Mouse (Mus musculus): ENCODE results near the gene Gng2.
A peak's percentile ranks its signal among the peaks of the same experiment; 100 is the strongest.

The Gng2 gene

DNA sequence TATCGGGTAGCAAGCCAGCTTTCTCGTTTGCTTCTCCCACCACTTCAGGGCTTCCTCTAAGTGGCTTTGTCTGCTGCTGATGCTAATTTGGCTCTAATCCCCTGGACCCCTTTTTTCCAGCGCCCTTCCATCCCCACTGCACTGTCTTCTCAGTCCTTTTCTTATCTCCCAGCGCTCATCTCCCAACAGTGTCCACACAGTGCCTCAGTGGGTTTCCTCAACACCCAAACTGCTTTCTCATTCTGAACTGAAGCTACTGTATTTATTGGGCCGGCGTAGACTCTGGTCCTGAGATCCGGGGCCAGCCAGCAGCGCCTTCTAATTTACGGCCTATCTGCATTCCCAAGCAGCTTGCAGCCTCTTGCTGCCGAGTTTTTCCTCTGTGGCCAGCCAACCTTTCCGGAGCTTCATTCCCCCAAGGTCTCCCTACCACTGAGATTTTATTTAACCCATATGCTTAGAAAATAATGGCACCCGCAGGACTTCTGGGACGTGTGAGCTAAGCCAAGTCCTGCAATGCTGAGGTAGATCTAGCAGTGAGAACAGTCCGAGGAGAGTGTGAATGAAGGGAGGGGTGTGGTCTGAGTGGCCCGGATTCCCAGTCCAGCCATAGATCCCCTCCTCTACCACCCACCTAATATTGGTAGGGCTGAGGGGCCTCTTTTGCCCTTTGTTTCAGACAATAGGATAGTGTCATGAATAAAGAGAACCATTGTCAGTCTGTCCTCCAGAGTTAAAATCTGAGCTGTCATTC, at the start of gene Gng2:
Gene Gng2 (minus strand): TSS at position 357 of the 754 bp plus-strand sequence.
- DNase-seq: no peak

DNA sequence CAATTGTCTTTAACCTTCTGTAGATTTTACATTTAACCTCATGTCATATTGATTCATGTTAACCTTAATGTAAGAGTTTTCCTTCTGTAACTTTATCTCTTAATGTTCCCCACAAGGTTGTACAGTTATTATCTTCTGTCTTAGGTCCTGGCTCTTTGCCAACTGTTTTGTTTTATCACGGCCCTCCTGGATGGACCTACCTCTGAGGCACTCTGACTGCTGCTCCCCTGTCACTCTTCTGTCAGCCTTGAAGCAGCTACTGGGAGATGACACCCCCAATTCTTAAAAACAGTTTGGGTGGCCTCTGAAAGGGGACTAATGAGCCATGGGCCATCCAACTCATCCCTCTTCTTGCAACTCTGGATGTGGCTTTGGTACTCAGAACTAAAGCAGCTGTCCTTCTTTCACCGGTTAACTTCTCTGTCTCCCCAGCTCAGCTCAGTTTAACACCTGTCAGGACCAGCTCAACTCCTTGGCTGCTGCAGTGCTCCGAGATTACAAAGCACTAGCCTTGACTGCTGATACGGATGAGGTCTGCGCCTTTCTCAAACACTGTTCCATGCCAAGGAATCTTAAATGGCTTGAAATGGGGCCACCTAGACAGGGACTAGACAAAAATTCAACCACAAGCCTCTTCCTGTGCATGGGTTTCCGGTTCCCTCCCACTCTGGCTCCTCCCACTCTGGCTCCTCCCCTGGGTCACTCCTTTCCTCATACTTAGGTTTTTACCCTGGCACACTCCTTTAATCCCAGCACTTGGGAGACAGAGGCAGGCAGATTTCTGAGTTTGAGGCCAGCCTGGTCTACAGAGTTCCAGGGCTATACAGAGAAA, 47.7 kb upstream of the Gng2 start:
- DNase-seq: no peak

DNA sequence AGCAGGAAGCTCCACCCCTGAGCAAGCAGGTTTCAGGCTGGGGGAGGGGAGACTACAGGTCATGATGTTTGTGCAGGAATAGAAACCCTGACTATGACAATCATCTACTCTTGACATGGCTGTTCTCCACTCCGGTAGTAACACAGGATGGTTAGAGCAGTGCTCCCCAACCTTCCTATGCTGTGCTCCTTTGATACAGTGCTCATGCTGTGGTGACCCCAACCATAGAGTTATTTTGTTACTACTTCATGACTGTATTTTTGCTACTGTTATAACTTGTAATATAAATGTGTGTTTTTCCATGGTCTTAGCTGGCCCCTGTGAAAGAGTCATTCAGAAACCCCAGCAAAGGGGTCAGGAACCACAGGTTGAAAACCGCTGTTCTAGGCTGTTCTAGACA, 46.5 kb upstream of the Gng2 start:
- DNase-seq: no peak

DNA sequence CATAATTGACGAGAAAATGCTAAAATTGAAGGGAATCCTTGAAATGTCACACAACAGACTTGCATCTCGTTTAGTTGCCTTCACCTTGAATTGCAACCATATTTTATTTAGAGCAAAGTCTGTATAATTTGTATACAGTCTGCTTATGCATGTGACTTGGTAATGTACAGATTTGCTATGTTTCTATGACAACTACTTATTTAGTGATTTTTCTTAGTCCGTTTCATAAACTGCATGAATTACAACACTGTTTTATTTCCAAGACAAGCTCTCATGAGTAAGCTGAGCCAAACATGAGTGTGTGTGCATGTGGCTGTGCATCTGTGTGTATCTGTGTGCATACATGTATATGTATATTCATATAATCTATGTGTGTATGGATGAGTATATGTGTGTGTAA, 42.1 kb upstream of the Gng2 start:
- no peak for DNase-seq

DNA sequence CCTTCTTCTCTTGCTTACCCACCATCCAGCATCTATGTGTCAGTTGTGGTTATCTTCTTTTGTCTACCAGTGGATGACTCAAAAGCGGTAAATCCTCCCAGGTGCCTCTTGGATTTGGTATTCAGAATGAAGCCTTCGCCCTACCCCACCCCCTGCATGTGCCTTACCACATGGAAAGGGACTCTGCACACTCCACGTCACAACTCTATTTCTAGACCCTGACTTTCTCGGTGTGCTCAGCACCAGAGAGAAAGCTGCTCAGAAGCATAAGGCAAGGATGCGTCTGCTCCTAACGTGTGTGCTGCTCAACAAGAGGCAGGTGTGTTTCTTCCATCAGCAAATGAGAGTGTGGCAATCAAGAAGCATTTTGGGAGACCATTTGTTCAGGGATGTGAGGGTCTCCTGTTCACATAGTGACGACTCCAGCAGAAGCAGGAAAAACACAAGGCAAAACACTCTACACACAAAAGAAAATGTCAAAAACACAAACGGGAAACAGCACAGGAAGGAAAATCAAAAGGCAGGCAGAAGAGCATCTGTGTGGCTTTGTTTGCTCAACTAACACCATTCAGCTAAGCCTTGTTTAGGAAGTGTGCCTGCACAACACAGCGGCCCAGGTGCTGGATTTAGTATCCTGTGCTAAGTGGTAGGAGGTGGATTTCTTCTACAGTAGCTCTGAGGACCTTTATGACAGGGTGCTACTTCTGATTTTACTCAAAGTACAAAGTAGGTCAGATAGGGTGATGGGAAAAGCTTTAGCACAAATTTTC, 35.3 kb upstream of the Gng2 start:
- DNase-seq: peak; percentile 12

DNA sequence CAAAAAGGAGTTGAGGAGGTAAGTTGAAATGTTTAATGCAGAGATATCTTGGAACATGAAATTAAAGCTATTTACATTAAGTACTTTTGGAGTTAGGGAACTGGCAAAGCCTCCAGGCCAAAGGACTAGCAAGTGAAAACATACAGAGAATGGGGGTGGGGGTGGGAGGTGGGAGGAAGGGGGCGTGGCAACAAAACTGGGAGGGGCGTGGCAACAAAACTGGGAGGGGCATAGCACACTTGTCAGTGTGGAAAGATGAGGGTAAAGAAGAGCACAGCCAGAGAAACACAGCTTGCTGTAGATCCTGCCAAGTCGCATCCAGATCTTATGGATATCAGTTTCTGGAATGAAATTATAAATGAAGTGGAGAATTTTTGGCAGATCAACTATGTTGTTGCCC, 30.0 kb upstream of the Gng2 start:
- DNase-seq: no peak

DNA sequence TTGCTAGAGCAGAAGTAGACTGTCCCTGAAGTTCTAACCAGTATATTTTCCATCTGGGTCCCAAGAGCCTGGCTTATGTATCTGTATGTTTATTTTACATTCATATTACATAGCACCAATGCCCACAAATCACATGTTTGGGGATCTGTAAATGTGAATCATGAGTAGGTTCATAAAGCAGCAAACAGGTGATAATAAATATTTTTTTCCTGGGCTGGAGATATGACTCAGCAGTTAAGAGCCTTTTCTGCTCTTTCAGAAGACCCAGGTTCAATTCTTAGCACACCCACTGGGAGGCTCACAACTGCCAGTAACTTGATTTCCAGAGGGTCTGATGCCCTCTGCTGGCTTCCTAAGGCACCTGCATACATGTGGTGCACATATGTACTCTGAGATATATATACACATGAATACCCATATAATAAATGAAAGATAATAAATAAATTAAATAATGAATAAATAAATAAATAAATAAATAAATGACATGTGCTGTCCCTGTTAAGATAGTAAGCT, 27.4 kb upstream of the Gng2 start:
- no peak for DNase-seq

DNA sequence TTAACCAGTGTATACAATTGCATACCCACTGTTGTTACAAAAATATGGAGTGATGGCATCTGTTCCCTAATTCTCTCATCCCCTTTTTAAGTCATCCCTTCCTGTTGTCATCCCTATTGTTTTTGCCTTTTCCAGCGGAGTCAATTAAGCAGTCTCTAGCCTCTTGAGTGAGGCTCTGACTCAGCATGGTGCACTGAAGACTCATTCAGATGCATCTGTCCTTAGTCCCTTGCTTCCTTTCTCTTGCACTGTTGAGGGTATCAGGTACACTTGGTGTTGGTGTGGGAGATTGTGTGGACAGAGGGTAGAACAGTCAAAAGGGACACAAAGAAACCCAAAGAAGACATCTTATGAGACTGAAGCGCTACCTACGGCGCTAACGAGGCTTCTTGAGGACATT, 19.4 kb upstream of the Gng2 start:
- no peak for DNase-seq

DNA sequence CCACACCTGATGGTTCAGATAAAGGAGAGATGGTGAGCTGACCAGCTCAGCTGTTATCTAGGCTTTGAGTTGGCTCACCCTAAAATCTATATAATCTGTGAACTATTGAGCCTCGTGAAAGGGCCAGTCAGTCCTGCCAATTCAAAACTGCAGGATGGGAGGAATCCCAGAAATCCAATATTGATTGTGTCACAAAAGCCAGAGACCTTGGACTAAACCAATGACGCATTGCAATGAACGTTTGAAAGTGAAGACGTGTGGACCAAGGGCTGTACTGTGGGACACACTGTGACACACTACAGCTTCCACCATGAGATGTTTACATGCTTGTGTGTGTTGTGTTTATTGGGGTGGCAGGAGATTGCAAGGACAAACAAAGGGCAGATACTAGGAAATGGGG, 18.5 kb upstream of the Gng2 start:
- DNase-seq: no peak

DNA sequence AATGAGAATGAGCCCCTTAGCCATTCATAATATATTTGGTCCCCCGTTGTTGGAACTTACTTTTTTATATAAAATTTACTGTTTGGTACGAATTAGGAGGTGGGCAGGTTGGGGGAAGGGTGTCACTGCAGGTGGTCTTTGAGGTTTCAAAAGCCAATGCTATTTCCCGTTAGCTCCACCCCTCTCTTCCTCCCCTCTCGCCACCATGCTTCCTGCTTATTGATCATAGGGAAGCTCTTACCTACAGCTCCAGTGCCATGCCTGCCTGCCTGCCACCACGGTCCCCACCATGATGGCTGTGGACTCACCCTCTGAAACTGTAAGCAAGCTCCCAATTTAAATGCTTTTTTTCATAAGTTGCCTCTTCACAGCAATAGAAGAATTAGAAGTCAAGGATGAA, 16.6 kb upstream of the Gng2 start:
- no peak for DNase-seq

DNA sequence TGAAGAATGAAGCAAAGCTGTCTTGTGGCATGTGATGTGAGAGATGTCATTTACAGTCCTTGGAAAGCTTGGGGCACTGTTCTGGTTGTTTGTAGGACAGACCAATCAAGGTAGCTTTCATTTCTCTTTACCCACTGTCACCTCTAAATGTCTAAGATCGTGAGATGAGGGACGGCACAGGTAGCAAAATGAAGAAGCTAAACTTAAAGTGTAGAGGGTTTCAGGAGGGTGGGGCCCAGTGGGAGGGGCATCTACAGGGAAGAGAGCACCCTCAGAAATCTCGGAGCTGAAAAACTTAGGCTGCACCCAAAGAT, 16.1 kb upstream of the Gng2 start:
- DNase-seq: no peak

DNA sequence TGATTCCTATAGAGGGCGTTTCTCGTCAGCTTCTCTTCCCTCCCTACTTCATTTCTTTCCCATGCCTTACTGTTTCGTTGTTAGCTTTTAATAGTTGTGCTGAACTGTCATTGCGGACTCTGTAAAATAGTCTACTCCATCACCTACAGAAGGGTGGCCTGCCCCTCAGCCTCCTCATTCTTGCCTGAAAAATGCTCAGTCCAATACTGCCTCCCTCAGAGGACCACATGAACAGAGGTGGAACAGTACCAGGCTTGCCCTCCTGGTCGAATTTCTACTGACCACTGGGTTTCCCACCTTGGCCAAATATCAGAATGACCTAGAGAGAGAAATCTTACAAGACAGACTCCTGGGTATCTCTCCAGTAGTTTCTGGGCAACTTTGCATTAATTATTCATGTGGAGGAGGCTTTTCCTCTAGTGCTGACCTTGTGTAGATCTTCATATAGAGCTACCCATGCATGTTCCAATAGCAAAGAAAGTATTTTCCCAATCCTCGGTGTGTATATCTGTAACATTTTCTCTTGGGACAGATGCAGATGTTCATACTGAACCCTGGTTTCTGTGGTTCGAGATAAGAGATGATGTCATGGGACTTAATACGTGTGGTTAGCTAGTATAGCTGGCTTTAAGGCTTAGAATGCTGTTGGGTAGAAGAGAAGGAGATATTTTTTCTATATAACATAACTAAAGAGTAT, 15.6 kb upstream of the Gng2 start:
- no peak for DNase-seq

DNA sequence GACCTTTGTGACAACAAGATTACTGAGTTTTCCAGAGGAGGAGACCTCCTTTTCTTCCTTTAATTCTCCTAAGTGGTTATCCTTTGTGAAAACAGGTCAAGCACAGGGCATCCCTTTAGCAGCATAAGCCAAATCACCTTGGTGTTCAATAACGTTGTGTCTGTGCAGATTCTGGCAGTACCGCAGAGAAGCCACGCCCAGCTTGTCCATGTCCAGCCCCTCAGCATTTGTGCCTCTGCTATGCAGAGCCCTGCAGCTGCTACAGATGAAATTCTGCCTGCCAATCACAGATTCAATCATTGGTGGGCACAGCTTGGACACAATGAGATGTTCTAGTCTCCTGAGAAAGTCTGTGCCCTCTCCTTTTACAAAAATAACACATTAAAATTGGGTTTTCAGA, 14.4 kb upstream of the Gng2 start:
- no peak for DNase-seq

DNA sequence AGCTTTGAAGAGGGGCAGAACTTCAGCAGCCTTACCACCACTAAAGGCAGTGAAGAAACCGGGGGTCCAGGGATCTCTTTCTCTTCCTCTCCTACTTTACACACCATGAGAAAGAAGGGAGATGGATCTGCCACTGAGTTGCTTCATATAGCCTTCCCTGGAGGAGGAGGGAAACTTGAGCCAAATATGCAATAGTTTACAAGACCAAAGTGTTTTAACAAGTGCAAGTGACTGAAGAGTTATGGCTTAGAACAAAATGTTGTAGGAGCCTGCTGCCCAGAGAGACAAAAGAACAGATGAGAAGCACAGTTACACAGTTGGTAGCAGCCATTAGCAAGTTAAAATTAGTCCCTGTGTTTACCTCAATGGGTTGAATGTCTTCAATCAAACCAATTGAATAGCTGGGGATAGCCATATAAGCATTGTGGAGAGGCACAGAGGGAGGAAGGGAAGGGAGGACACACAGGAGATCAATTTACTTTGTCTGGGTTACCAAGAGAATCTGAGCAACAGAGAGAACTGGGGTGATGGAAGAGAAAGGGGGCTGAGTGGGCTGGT, 13.1 kb upstream of the Gng2 start:
- DNase-seq: no peak

DNA sequence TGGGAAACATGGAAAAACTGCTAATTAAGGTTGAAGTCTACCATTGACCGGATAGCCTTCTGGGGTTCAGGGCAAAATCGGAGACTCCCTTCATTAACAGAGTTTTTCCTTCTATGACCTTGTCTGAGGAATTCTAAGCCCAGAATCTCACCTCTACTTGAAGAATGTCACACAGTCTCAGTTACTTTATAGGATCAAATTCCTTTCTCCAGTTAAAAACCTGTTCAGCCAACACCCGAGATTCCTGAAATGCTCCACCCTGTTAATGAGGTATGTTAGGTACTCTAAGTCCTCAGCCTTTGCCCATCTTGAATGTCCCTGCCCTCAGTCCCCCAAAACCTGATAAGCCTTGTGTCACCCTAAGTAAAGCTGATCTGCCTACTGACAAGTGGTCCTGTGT, 11.0 kb upstream of the Gng2 start:
- no peak for DNase-seq

DNA sequence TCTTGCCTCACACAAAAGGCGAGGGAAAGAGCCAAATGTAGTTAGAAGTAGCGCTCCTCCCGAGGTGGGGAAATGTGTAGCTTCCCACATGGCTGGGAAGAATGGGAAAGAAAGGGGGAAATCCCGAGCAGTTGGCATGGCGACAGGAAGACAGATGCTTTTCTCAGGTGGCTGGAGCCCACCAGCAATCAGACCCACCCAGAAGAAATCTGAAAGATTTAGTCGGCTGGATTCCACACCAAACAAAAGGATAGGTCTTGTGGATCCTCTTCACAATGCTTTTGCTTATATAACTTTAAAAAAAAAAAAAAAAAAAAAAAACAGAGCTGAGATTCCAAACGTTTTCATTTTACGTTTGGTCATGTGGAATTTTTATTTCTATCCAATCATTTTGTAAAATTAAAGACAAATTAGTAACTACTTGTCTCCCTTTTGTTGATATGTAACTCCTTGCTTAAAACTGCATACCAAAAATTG, 10.0 kb upstream of the Gng2 start:
- no peak for DNase-seq

DNA sequence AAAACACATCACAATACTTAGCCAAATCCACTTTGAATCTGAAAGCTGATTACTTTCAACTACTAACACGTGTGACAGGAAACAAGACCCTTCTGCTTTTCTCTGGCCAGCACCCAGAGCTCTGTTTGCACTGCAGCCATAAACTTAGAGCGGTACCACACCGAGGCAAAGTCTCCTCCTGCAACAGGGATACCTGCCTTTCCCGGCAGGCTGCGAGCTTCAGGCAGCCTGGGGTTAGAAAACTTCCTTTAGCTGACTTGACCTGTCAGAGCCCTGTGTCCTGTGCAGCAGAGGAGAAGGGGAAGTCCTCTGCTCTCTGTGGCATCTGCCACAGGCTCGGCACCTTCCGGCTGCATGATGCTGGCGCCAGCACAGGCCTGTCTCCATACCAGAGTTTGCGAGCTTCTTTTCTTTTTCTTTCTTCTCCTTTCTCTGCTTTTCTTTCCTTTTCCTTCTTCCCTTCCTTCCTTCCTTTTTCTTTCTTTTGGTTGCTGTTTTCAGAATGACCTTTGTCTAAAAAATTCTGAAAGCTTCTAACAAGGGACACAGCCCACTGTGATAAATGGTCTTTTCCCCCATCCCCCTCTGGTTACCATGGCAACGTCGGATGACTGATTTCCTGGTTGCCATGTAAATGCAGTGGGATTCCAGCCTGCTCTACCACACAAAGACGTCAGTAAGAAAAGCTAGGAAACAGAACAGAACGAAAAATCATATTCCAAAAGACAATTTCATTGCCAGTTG, 9.4 kb upstream of the Gng2 start:
- peak; percentile 92 for DNase-seq

DNA sequence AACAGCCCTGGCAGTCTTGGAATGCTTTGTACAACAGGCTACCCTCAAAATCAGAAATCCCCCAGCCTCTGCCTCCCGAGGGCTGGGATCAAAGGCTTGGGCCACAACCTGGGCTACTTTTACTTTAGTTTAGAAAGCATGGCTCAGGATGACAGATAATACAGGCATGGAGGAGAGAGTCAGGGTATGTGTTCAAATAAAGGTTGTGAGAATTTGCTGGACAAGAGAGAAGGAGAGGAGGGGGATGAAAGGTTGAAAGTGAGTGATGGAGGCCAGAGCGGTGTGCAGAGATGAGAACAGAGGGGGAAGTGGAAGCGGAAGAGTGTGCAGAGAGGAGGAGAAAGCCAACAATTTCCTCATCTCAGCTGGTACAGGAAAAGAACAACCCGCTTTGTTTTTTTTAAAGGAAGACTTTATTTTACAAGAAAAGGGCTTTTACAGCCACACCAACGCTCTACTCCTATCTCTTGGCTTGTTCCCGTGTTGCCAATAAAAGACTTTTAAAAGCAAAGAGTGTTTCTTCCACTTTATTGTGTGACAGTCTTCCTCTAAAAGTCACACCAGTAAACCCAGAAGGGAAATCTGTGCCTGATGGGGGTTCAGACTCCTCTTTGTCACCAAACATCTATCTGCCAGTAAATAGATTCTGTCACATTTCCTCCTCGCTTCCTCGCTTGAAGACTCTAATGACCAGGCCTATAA, 8.6 kb upstream of the Gng2 start:
- no peak for DNase-seq

DNA sequence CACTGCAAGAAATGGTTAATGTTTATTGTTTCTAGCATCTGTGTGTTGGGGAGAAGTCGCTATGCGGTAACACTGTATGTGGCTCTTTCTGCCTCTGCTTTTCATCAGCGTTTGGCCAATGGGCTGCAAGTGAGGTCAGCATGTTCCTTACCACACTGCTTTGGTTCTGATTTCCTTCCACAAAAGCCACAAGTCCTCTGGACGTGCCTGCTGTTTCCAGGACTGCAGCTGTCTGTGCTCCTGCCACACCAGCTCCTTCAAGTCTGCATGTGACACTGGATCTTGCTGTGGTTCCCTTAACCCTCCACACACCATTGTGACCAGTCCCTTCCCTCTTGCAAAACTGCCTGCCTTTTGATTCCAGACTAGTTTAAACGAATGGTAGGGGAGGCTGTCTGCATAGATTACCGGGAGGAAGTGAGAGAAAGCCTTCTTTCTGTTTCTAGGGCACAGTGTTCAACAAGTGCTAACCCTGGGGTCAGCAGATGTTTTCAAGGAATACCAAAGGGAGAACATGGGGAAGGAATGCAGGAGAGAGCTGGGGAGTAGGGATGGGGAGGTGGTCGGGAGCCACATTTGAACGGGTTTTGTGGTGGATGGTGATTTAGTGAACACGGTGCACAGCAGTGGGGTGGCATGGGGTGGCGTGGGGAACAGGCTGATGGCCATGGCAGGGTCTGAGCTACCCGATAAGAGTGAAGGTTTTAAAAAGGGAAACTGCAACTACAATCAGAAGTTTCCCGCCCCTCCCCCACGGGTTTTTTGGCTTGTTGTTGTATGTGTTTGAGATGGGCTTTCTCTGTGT, 7.9 kb upstream of the Gng2 start:
- DNase-seq: peak; percentile 86

Measured in layer of hippocampus, adult 9-11 months (tissue).